Mouse (Mus musculus) urinary bladder, postnatal 14 days (tissue): Measurements from ENCODE around the gene Anxa6.
"Not testable (repeated sequence)": the region's sequence is repeated elsewhere in the genome, so short reads cannot be mapped to it uniquely, and the experiment has no call there.

Experiments used
- DNase-seq: peaks from one replicate; pipeline ENCODE4 v3.0.0; 2021; ENCODE audit warnings: low spot score

The Anxa6 gene

DNA sequence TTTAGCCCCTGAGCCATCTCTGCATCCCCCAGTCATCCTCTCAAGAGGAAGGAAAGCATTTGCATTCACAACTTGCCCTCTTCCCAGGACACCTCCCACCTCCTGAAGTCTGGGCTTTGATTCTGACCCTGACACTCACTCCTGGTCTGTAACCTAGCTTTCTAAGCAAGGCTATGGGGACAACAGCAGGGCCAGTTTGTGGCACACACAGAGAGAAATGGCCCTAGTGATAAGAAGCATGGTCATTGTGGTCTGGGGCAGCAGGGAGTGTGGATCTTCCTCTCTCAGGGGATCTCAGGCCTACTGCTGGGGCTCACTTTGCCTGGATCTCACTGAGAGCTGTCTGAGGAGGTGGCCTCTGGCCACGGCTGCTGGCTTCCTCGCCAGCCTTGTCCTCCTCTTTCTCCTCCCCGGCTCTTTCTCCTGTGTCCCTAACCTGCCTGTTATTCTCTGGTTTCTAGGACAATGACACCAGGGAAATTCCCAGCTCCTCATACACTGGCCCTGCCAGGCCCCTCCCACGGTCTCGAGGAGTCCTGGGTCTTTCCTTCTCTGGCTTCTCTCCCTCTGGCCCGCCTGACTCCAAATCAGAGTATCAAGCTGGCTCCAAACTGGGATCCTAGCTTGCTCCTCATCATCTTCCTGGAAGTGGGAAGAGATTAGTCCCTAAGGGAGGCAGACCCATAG, 71.9 kb downstream of the Anxa6 start:
- no peak for DNase-seq

DNA sequence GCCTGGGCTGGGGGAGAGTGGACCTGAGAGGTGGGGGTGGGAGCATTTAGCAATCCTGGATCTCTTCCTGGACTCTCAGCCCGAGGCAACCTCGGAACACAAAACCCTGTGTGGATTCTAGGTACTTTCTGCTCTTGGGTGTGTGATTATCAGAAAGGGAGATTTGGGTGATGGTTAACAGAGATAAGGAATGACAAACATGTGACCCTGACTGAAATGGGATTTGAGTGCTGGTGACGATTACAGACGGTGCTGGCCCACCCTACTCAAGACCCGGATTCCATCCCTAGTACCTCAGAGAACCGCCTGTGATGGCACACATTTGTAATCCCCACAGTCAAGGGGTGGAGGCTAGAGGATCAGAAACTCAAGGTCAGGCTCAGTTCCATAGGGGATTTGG, 73.0 kb downstream of the Anxa6 start:
- no peak for DNase-seq

DNA sequence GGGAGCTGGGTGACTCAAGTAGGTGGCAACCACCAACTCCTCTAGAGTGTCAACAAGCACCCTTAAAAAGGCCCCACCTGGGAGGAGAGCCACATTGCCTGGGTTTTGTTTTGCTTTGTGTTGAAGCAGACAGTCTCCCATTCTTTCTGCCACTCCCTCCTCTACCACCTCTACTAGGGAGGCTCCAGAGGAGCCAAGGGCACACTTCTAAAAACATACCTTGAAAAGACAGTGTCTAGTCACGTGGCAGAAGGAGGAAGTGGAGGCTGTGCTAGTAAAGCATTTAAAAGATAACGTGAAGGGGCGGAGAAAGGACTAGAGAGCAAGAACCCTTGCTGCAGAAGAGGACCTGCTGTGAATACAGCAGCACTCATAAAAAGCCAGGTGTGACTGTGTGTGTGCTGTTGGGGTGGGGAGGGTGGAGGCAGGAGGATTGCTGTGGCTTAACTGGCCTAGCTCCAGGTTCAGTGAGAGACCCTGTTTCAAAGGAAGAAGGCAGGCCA, 74.6 kb downstream of the Anxa6 start:
- no peak for DNase-seq

- not testable (repeated sequence) for DNase-seq
Observed at GRCm38 (mm10) chr11:54957708-54958107, 75.5 kb downstream of the Anxa6 start.

DNA sequence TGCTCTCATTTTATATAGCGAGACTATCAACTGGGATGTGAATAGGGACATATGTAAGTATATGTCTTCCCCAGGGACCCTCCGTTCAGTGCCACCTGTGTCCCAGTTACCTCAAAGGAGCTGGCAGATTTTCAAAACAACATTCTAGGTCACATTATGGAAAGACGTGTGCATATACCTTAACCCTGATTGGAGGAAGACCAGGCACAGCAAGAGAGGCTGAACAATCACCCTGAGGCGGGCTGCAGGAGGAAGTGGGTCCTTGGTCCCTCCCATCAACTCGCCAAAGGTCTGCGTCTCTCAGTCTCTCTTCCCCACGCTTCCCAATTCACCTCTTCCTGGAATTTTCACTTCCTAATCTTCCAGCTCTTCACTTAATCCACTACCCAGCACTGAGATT, 76.3 kb downstream of the Anxa6 start:
- DNase-seq, result no peak

DNA sequence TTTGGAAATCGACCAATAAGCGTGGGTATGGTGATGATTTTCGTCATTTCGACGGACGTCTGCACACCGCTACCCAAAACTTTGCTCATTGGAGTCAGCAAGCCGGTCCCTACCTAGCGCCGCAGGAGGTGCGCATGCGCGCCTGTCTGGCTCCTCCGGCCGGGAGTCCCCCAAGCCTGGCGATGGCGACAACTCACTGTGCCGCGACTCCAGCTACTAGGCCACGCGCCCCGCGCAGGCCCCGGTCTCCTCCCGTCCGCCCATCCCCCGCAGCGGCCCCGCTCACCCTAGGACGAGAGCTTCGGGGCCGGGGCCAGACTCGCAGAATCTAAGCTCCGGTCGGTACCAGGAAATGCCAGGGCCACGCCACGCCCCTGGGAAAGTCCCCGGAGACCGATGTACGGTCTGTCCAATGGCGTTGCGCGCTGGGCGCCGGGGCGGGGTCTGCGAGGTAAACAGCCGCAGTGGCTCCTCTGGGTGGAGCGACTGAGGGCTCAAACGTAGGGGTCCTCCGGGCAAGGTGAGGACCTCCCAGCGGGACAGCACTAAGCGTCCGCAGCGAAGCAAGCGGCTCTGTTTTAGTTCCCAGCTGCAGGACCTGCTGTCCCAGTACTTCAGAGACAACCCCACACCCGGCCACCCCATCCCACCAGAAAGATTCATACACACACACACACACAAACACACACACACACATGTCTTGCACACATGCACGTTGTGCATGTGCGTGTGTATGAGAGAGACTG, 77.3 kb downstream of the Anxa6 start:
- peak; percentile 99 for DNase-seq

GRCm38 (mm10) chr11:54955400-54955734, 77.9 kb downstream of the Anxa6 start:
- not testable (repeated sequence) for DNase-seq

DNA sequence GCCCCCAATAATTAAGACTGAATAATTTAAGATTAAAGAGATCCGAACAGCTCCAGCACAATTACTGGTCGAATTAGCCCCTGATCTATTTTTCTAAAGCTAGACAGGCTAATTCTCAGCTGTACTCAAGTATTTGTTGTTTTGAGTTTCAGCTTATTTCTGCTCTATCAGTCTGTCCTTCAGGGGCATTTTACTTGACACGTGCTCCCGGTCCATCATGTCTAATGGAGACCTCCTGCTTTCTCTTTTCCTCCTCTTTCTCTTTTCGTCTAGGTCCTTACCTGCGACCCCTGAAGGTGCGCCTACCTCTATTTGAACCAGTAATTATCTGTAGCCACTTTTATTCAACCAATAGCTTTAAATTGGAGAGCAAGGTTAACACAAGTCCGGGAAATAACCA, 78.5 kb downstream of the Anxa6 start:
- no peak for DNase-seq

DNA sequence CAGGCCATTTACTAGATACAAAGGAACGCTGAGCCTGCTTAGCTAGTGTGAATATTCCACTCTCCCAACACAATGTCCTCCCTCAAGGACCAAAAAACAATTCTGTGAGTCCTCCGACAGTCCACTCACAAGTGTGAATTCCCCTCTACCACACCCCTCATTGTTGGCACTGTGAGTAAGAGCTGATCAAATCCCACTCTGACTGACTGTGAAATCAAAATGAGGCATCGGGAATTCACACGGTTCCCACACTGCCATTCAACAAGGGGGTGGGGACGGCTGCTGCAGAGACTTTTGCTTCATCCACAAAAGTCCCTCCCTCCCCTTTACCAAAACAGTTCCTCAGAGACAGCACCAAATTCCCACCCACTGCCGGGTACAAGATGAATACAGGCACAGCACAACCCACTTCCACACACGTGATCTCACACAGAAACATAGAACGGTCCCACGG, 79.2 kb downstream of the Anxa6 start:
- no peak for DNase-seq

DNA sequence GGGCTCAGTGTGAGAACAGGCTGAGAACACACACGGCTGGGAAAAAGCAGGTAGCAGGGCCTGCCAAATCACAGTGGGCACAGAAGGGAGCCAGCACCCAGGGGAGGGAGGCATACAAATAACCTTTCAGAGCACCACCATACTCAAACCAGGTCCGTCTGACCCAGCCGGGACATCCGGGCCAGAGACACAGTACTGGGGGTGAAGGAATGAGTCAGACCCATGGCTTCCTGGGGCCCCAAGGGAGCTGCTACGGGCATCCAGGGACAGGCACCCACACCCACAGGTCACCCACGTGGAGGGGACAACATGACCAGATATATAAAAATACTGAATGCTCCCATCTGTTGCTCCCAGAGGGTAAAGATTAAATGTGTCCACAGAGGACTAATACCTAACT, 80.6 kb downstream of the Anxa6 start:
- DNase-seq, result no peak

- no peak for DNase-seq
Observed at GRCm38 (mm10) chr11:54950684-54951083, 82.6 kb downstream of the Anxa6 start.

DNA sequence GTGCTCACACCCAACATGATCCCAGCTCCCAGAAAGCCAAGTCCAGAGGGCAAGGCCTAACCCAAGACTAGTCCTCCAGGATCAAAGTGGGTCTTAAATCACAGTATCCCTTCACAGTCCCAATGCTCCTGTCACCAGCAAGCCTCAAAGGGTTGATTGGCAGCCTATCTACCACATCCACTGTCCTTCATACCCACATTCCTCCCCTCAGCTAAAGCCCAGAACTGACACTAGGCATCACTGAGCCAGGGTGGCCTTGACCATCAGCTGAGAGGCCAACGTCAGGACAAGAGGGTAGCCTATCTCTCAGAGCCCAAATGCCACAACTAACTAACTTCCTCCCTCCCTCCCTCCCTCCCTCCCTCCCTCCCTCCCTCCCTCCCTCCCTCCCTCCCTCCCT, 83.5 kb downstream of the Anxa6 start:
- DNase-seq, result no peak

GRCm38 (mm10) chr11:54944702-54945101, 88.5 kb downstream of the Anxa6 start:
- DNase-seq, result no peak

DNA sequence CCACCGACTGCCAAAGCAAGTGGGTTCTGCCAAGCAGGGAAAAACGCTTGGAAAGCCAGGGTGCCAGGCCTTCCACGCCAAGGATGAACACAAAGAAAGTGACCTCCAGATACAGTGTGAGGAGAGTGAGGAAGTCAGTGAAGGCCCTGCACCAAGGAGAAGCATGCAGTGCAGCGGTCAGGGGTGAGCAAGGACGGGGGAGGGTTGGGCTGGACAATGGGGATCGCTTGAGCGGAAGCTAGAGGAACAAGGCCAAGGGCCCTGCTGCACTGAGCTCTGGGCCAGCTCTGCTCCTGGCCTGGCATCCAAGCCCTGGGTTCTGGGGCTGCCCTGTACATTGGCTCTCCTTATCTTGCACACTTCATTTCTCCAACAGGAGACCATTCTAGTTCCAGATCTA, 93.2 kb downstream of the Anxa6 start:
- DNase-seq, result no peak

- DNase-seq, result no peak
Observed at GRCm38 (mm10) chr11:54939501-54939900, 93.7 kb downstream of the Anxa6 start.

- no peak for DNase-seq
Observed at GRCm38 (mm10) chr11:54936771-54937140, 96.5 kb downstream of the Anxa6 start.

DNA sequence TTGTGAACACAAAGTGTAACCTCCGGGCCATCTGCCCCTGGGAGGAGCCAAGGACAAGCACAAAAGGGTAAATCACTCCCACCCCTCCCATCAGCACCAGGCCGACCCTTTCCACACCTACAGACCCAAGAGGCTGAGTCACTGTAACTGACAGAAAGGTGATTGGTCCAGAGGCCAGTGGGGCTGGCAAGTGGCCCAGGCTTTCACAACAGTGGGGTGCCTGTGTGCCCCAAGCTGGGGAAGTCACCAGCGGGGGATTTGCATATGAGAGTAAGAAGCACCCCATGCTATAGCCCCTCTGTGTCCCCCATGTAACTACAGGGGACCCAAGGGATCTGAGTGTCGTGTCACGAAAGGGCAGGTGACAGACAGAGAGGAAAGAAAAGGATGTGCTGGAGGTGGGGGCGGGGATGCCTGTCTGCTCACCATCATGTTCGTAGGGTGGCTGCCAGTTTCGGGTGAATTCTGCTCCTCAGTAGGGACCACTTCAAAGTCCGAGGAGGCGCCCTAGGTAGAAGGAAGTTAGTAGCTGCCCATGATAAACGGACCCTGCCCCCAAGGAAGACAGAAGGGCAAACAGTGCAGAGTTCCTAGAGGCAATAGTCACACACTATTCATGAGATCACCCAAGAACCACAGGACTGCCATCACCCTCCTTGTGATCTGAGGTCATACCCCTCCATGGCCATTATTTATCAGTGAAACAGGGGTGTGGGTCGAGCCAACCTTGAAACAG, 97.0 kb downstream of the Anxa6 start:
- DNase-seq, result peak; percentile 45

- DNase-seq, result no peak
Observed at GRCm38 (mm10) chr11:54934198-54934597, 99.0 kb downstream of the Anxa6 start.

DNA sequence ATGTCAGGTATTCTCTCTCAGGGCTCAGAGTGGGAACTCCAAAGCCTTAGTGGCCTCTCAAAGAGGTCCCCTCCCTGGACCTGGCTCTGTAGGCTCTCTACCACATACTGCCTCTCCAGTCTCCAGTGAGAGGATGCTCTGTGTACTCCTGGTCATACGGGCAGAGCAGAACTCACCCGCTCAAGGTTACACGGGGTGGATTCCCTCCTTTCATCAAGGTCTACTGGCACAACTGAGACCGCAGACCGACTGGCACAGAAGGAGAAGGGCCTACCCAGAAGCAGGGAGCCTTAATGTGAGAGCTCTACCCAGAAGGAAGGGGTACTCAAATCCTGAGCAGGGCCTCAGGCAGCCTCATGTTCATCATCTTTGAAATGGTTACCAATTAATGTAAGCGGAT, 100.7 kb downstream of the Anxa6 start:
- no peak for DNase-seq

GRCm38 (mm10) chr11:54931405-54932093, 101.7 kb downstream of the Anxa6 start:
- peak; percentile 56 for DNase-seq

GRCm38 (mm10) chr11:54930318-54930979, 102.8 kb downstream of the Anxa6 start:
- DNase-seq, result peak; percentile 54

DNA sequence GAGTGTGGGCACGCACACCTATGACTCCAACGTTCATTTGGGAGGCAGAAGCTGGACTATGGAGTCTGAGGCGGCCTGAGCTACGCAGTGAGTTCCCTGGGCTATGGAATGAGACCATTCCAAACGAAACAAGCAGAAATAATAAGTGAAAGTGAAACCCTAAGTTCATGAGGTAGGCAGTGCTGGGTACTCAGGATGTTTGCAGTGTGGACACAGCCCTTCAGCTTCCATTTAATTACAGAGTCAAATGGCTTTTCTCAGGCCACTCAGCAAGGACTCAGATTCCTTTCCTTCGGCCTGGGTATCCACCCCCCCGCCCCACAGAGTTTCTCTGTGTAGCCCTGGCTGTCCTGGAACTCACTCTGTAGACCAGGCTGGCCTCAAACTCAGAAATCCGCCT, 103.5 kb downstream of the Anxa6 start:
- no peak for DNase-seq
